Mouse (Mus musculus): ENCODE measurements around the gene Lrpprc.

Gene Lrpprc

DNA sequence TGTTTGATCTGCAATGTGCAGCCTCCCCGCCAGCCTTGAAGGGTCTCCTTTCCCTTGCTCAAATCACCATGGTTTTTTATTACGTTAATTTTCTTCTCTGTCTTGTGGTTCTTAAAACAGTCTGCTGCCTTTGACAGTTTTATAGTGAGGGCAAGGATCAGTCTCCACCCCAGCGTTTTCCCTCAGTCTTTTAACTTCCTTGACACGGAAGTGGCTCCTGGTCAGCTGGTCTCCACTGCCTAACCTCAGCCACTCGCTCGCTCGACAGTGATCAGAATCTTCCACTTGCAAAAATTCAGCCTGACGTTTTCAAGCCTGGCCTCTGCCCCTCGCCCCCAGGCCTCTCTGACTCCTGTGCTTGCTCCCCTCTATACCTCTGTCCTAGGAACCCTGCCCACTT lies 124.9 kb downstream of the Lrpprc start:
- H3K9me3 ChIP-seq (ENCODE audit: low read length), result no peaks in the 10 kb centered on the region
- no peaks in the 10 kb centered on the region for H3K36me3 ChIP-seq (ENCODE audit: insufficient read depth, low read length)
- H3K27me3 ChIP-seq (ENCODE audit: insufficient read depth, low read length), result no peaks in the 10 kb centered on the region
- H3K4me3 ChIP-seq (replicated peaks; ENCODE audit: low read length), result no peak overlapping the region
- H3K4me1 ChIP-seq (replicated peaks; ENCODE audit: low read depth, low read length), result no peaks in the 10 kb centered on the region
- no peak for TF ChIP-seq NANOG (IDR thresholded peaks at IDR 0.05; ENCODE audit: borderline replicate concordance, low read length)
- TF ChIP-seq CTCF (conservative IDR thresholded peaks at IDR 0.05; ENCODE audit: low read length), result no peak
- no peak for TF ChIP-seq POU5F1 (IDR thresholded peaks at IDR 0.05; ENCODE audit: borderline replicate concordance, low read length)

GRCm38 (mm10) chr17:84665053-84665452 lies 125.5 kb downstream of the Lrpprc start:
- no peak for TF ChIP-seq POU5F1 (IDR thresholded peaks at IDR 0.05; ENCODE audit: borderline replicate concordance, low read length)
- TF ChIP-seq CTCF (conservative IDR thresholded peaks at IDR 0.05; ENCODE audit: low read length), result no peak
- no peak for TF ChIP-seq NANOG (IDR thresholded peaks at IDR 0.05; ENCODE audit: borderline replicate concordance, low read length)
- H3K9me3 ChIP-seq (ENCODE audit: low read length), result no peaks in the 10 kb centered on the region
- no peaks in the 10 kb centered on the region for H3K4me1 ChIP-seq (replicated peaks; ENCODE audit: low read depth, low read length)
- H3K27me3 ChIP-seq (ENCODE audit: insufficient read depth, low read length), result no peaks in the 10 kb centered on the region
- H3K4me3 ChIP-seq (replicated peaks; ENCODE audit: low read length), result no peak overlapping the region
- H3K36me3 ChIP-seq (ENCODE audit: insufficient read depth, low read length), result no peaks in the 10 kb centered on the region

- no peak for TF ChIP-seq CTCF (conservative IDR thresholded peaks at IDR 0.05; ENCODE audit: low read length)
- TF ChIP-seq POU5F1 (IDR thresholded peaks at IDR 0.05; ENCODE audit: borderline replicate concordance, low read length), result no peak
- no peak for TF ChIP-seq NANOG (IDR thresholded peaks at IDR 0.05; ENCODE audit: borderline replicate concordance, low read length)
- Histone ChIP-seq H3K4me3 (replicated peaks; ENCODE audit: low read length) (no peak overlapping the region), H3K36me3 (ENCODE audit: insufficient read depth, low read length) (no peaks in the 10 kb centered on the region), H3K27me3 (ENCODE audit: insufficient read depth, low read length) (no peaks in the 10 kb centered on the region), H3K4me1 (replicated peaks; ENCODE audit: low read depth, low read length) (peaks cover 13% of the 10 kb centered on the region), H3K9me3 (ENCODE audit: low read length) (no peaks in the 10 kb centered on the region)
Observed at GRCm38 (mm10) chr17:84658951-84659350, 131.6 kb downstream of the Lrpprc start.

DNA sequence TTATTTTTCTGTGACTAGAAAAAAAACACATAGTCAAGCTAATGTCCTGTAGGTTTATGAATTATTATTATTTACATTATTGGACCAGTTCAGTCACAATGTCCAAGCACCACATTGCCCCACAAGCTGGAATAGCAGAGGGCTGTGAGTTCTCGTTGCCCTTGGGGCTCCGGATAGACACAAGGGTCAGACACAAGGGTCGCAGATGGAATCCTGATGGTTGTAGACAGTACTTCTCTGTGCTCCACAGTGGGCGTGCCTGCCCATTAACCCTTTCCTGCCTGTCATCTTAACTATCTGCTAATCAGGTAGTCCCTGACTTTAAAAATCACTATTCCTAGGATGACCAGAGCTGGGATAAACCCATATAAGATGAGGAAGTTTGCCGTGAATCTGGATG lies 132.4 kb downstream of the Lrpprc start:
- no peaks in the 10 kb centered on the region for H3K27me3 ChIP-seq (ENCODE audit: insufficient read depth, low read length)
- H3K4me1 ChIP-seq (replicated peaks; ENCODE audit: low read depth, low read length), result peaks cover 13% of the 10 kb centered on the region
- no peaks in the 10 kb centered on the region for H3K36me3 ChIP-seq (ENCODE audit: insufficient read depth, low read length)
- no peak overlapping the region for H3K4me3 ChIP-seq (replicated peaks; ENCODE audit: low read length)
- TF ChIP-seq CTCF (conservative IDR thresholded peaks at IDR 0.05; ENCODE audit: low read length), result no peak
- TF ChIP-seq NANOG (IDR thresholded peaks at IDR 0.05; ENCODE audit: borderline replicate concordance, low read length), result no peak
- TF ChIP-seq POU5F1 (IDR thresholded peaks at IDR 0.05; ENCODE audit: borderline replicate concordance, low read length), result no peak
- no peaks in the 10 kb centered on the region for H3K9me3 ChIP-seq (ENCODE audit: low read length)

DNA sequence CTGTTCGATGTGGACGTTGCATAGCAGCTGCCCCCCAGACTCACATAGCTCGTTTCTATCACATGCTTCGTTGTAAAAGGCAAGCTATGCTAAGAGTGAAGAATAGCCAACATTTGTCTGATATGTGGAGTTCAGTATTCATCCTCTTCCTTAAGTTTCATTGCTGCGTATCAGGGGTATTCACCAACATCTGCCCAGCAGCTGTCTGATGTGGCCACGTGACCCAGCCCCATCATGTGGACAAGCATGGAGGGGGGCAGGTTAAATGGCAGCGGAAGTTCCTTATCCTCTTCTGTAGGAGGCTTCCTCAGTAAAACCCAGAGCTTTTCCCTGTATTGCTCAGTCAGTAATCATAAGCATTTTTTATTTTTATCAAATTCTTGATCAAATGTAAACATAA lies 132.8 kb downstream of the Lrpprc start:
- Histone ChIP-seq H3K9me3 (ENCODE audit: low read length) (no peaks in the 10 kb centered on the region), H3K4me1 (replicated peaks; ENCODE audit: low read depth, low read length) (peaks cover 13% of the 10 kb centered on the region), H3K27me3 (ENCODE audit: insufficient read depth, low read length) (no peaks in the 10 kb centered on the region), H3K4me3 (replicated peaks; ENCODE audit: low read length) (no peak overlapping the region), H3K36me3 (ENCODE audit: insufficient read depth, low read length) (no peaks in the 10 kb centered on the region)
- no peak for TF ChIP-seq CTCF (conservative IDR thresholded peaks at IDR 0.05; ENCODE audit: low read length)
- no peak for TF ChIP-seq NANOG (IDR thresholded peaks at IDR 0.05; ENCODE audit: borderline replicate concordance, low read length)
- TF ChIP-seq POU5F1 (IDR thresholded peaks at IDR 0.05; ENCODE audit: borderline replicate concordance, low read length), result no peak

- TF ChIP-seq CTCF (conservative IDR thresholded peaks at IDR 0.05; ENCODE audit: low read length) (no peak), NANOG (IDR thresholded peaks at IDR 0.05; ENCODE audit: borderline replicate concordance, low read length) (no peak), POU5F1 (IDR thresholded peaks at IDR 0.05; ENCODE audit: borderline replicate concordance, low read length) (no peak)
- no peaks in the 10 kb centered on the region for H3K27me3 ChIP-seq (ENCODE audit: insufficient read depth, low read length)
- no peak overlapping the region for H3K4me3 ChIP-seq (replicated peaks; ENCODE audit: low read length)
- no peaks in the 10 kb centered on the region for H3K9me3 ChIP-seq (ENCODE audit: low read length)
- H3K4me1 ChIP-seq (replicated peaks; ENCODE audit: low read depth, low read length), result peaks cover 13% of the 10 kb centered on the region
- H3K36me3 ChIP-seq (ENCODE audit: insufficient read depth, low read length), result no peaks in the 10 kb centered on the region
Observed at GRCm38 (mm10) chr17:84657422-84657732, 133.2 kb downstream of the Lrpprc start.

DNA sequence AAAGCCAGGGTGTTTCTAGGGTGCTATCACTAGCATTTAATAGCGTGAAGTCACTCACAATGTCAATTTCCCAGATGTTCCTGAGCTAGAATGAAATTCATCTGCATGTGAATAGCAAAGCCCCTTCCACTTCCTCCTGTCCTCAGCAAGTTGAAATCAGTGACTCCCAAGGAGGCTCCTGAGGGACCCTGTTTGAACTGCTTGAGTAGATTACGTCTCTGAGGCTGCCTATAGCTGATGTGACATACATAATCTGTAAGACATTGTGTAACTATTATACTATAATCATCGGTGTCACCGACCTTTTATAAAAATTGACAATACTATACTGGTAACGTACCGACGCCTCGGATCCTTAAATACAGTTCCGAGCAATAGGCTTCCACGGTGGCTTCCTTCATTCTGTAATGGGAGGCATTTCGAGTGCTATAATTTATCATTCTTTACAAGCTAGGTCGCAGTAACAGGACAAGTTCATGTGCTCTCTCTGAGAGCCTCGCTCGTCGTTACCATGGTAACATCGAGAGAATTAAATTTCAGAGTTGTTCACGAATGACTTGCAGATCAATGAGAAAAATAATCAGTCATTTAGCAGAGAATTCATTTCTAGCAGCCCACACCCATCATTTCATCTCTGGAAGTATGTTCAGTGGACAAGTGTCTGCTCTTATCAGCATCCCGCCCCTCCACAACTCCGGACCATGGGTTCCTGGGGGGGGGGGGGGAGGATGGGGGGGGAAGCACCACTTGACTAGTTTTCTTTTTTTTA lies 133.8 kb downstream of the Lrpprc start:
- no peak overlapping the region for H3K4me3 ChIP-seq (replicated peaks; ENCODE audit: low read length)
- no peaks in the 10 kb centered on the region for H3K27me3 ChIP-seq (ENCODE audit: insufficient read depth, low read length)

GRCm38 (mm10) chr17:84656205-84656604 lies 134.4 kb downstream of the Lrpprc start:
- H3K4me3 ChIP-seq (replicated peaks; ENCODE audit: low read length), result no peak overlapping the region
- no peak for TF ChIP-seq NANOG (IDR thresholded peaks at IDR 0.05; ENCODE audit: borderline replicate concordance, low read length)
- no peaks in the 10 kb centered on the region for H3K36me3 ChIP-seq (ENCODE audit: insufficient read depth, low read length)
- H3K9me3 ChIP-seq (ENCODE audit: low read length), result no peaks in the 10 kb centered on the region
- no peaks in the 10 kb centered on the region for H3K27me3 ChIP-seq (ENCODE audit: insufficient read depth, low read length)
- H3K4me1 ChIP-seq (replicated peaks; ENCODE audit: low read depth, low read length), result peaks cover 13% of the 10 kb centered on the region

More for the DNA sequence above, 133.8 kb downstream of the Lrpprc start:
- Histone ChIP-seq H3K36me3 (ENCODE audit: insufficient read depth, low read length) (no peaks in the 10 kb centered on the region), H3K9me3 (ENCODE audit: low read length) (no peaks in the 10 kb centered on the region), H3K4me1 (replicated peaks; ENCODE audit: low read depth, low read length) (peaks cover 13% of the 10 kb centered on the region)
- TF ChIP-seq CTCF (conservative IDR thresholded peaks at IDR 0.05; ENCODE audit: low read length) (no peak), POU5F1 (IDR thresholded peaks at IDR 0.05; ENCODE audit: borderline replicate concordance, low read length) (no peak), NANOG (IDR thresholded peaks at IDR 0.05; ENCODE audit: borderline replicate concordance, low read length) (no peak)
